Mouse (Mus musculus): ENCODE data around the gene Acap2. TPM values are rescaled to one million over a fixed set of nuclear protein-coding genes. Genes with fewer than 3 reads are reported as not detected.

The Acap2 gene
- total and polyA plus RNA-seq, 3 experiments, result 5.4 to 52.9 (median 35.8) TPM

DNA sequence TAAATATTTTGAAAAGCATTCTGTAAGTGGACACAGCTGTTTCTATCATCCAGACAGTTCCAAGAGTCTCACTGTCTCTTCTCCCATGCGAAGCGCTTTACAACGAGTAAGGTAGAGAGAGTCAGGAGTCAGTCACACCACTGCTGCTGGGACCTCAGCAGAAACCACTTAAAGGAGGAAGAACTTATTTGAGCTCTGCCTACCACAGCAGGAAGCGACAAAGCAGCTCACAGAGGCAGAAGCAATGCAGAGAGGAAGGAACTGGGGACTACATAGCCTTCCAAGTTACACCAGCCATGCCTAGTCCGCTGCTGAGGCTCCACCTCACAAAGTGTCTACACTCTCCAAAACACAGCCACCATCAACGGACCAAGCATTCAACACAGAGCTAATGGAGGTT, 9.2 kb downstream of the Acap2 start:
- Histone ChIP-seq H3K4me1 (ENCODE audit: insufficient read depth, low read depth, low read length) (peaks cover 31% of the 10 kb centered on the region), H3K36me3 (replicated peaks) (peaks cover 7% of the 10 kb centered on the region), H3K9me3 (replicated peaks) (no peaks in the 10 kb centered on the region), H3K4me3 (ENCODE audit: low read depth, low read length) (no peak overlapping the region), H3K27me3 (ENCODE audit: insufficient read depth, low read length) (no peaks in the 10 kb centered on the region)
- ATAC-seq (ENCODE audit: extremely low read depth, insufficient number of reproducible peaks, low FRiP score, poor library complexity, severe bottlenecking), result peak; percentile 70
- no peak for DNase-seq (ENCODE audit: low spot score)
- TF ChIP-seq CTCF (IDR thresholded peaks at IDR 0.05; ENCODE audit: low read depth, low read length), result no peak
- no peak for TF ChIP-seq GATA1 (IDR thresholded peaks at IDR 0.05; ENCODE audit: borderline replicate concordance, low read length)
- no peak for TF ChIP-seq GATA2 (IDR thresholded peaks at IDR 0.05; ENCODE audit: borderline replicate concordance, low read depth, low read length)
- TF ChIP-seq POLR2AphosphoS5 (IDR thresholded peaks at IDR 0.05; ENCODE audit: insufficient replicate concordance, low read depth, low read length), result no peak

DNA sequence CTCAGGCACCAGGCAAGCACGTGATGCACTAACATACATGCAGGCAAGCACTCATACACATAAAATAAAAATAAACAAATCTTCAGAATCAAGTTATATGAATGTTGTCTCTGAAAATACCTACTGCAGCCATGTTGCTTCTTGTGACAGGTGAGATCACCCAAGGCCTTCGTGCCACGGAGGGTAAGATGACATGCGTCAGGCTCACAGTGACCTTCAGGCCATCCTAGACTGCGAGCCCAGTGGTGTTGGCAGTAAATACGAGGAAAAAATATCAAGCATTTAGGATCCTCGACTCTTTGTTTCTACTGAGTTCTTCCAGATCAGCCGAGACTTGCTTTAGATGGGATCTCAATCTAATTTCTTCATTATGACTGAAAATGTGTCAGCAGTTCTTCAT, 10.6 kb downstream of the Acap2 start:
- H3K4me3 ChIP-seq (ENCODE audit: low read depth, low read length), result no peak overlapping the region
- peaks cover 10% of the 10 kb centered on the region for H3K36me3 ChIP-seq (replicated peaks)
- ATAC-seq (ENCODE audit: extremely low read depth, insufficient number of reproducible peaks, low FRiP score, poor library complexity, severe bottlenecking) (no peak), DNase-seq (ENCODE audit: low spot score) (no peak)
- no peaks in the 10 kb centered on the region for H3K9me3 ChIP-seq (replicated peaks)
- peaks cover 42% of the 10 kb centered on the region for H3K4me1 ChIP-seq (ENCODE audit: insufficient read depth, low read depth, low read length)
- H3K27me3 ChIP-seq (ENCODE audit: insufficient read depth, low read length), result no peaks in the 10 kb centered on the region
- TF ChIP-seq CTCF (IDR thresholded peaks at IDR 0.05; ENCODE audit: low read depth, low read length) (no peak), GATA1 (IDR thresholded peaks at IDR 0.05; ENCODE audit: borderline replicate concordance, low read length) (no peak), POLR2AphosphoS5 (IDR thresholded peaks at IDR 0.05; ENCODE audit: insufficient replicate concordance, low read depth, low read length) (no peak), GATA2 (IDR thresholded peaks at IDR 0.05; ENCODE audit: borderline replicate concordance, low read depth, low read length) (no peak), TAL1 (conservative IDR thresholded peaks at IDR 0.05; ENCODE audit: low read depth, low read length) (no peak)

DNA sequence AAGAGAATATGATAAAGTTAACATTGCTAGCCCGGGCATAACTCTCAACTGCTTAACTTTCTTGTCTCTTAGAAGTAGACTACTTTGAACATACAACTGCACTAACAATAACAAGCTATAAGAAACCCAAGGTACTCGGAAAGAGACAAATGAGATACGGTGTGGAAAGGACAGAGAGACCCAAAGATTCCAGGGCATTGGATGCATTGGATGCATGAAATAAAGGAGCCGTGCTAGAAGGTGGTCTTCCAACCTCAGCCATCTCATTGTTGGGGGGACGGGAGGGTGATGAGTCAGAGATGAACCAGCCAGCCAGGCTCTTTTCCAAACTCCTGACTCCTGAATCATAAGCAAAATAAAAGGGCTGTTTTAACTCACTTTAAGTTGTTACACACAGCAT, 11.8 kb downstream of the Acap2 start:
- ATAC-seq (ENCODE audit: extremely low read depth, insufficient number of reproducible peaks, low FRiP score, poor library complexity, severe bottlenecking) (no peak), DNase-seq (ENCODE audit: low spot score) (no peak)
- Histone ChIP-seq H3K36me3 (replicated peaks) (peaks cover 4% of the 10 kb centered on the region), H3K4me3 (ENCODE audit: low read depth, low read length) (no peak overlapping the region), H3K27me3 (ENCODE audit: insufficient read depth, low read length) (no peaks in the 10 kb centered on the region), H3K9me3 (replicated peaks) (no peaks in the 10 kb centered on the region), H3K4me1 (ENCODE audit: insufficient read depth, low read depth, low read length) (peaks cover 38% of the 10 kb centered on the region)
- TF ChIP-seq GATA1 (IDR thresholded peaks at IDR 0.05; ENCODE audit: borderline replicate concordance, low read length), result no peak
- no peak for TF ChIP-seq POLR2AphosphoS5 (IDR thresholded peaks at IDR 0.05; ENCODE audit: insufficient replicate concordance, low read depth, low read length)
- TF ChIP-seq TAL1 (conservative IDR thresholded peaks at IDR 0.05; ENCODE audit: low read depth, low read length), result no peak
- no peak for TF ChIP-seq CTCF (IDR thresholded peaks at IDR 0.05; ENCODE audit: low read depth, low read length)
- no peak for TF ChIP-seq GATA2 (IDR thresholded peaks at IDR 0.05; ENCODE audit: borderline replicate concordance, low read depth, low read length)

DNA sequence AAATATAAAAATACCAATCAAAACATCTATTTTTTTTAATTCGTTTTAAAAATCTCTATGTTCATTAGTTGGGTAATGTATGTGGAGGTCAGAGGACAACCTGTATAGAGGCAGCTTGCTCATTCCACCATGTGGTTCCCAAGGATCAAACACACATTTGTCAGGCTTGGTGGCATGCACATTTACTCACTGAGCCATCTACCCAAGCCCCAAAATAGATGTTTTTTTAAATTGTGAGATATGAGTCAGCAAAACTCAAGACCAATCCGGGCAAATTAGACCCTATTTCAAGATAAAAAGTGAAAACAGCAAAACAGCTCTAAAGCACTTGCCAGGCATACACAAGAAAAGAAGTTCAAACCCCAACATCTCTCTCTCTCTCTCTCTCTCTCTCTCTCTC, 12.2 kb downstream of the Acap2 start:
- no peak for ATAC-seq (ENCODE audit: extremely low read depth, insufficient number of reproducible peaks, low FRiP score, poor library complexity, severe bottlenecking)
- Histone ChIP-seq H3K27me3 (ENCODE audit: insufficient read depth, low read length) (no peaks in the 10 kb centered on the region), H3K9me3 (replicated peaks) (no peaks in the 10 kb centered on the region), H3K4me1 (ENCODE audit: insufficient read depth, low read depth, low read length) (peaks cover 38% of the 10 kb centered on the region), H3K36me3 (replicated peaks) (peaks cover 4% of the 10 kb centered on the region), H3K4me3 (ENCODE audit: low read depth, low read length) (no peak overlapping the region)
- TF ChIP-seq CTCF (IDR thresholded peaks at IDR 0.05; ENCODE audit: low read depth, low read length) (no peak), POLR2AphosphoS5 (IDR thresholded peaks at IDR 0.05; ENCODE audit: insufficient replicate concordance, low read depth, low read length) (no peak), GATA1 (IDR thresholded peaks at IDR 0.05; ENCODE audit: borderline replicate concordance, low read length) (no peak), TAL1 (conservative IDR thresholded peaks at IDR 0.05; ENCODE audit: low read depth, low read length) (no peak), GATA2 (IDR thresholded peaks at IDR 0.05; ENCODE audit: borderline replicate concordance, low read depth, low read length) (no peak)
- no peak for DNase-seq (ENCODE audit: low spot score)

DNA sequence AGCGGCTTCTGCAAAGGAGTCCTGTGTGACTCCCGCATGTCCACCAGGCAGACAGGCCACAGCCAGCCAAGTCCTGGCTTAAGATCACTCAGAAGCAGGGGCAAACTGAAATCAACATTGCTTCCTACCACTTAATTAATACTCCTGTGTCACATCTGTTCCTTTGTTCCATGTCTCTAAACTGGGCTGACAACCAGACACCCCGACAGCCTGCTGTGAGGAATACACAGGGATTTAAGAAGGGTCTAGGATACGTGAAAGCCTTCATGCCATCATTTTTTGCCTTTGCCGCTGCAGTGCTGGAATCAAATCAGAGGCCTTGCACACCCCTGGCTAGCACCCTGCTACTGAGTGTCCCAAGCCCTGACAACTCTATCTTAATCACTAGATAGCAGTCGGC, 12.8 kb downstream of the Acap2 start:
- no peak for TF ChIP-seq TAL1 (conservative IDR thresholded peaks at IDR 0.05; ENCODE audit: low read depth, low read length)
- no peak for TF ChIP-seq GATA1 (IDR thresholded peaks at IDR 0.05; ENCODE audit: borderline replicate concordance, low read length)
- no peak for TF ChIP-seq CTCF (IDR thresholded peaks at IDR 0.05; ENCODE audit: low read depth, low read length)
- no peak for TF ChIP-seq GATA2 (IDR thresholded peaks at IDR 0.05; ENCODE audit: borderline replicate concordance, low read depth, low read length)
- no peak for TF ChIP-seq POLR2AphosphoS5 (IDR thresholded peaks at IDR 0.05; ENCODE audit: insufficient replicate concordance, low read depth, low read length)
- DNase-seq (ENCODE audit: low spot score) (no peak), ATAC-seq (ENCODE audit: extremely low read depth, insufficient number of reproducible peaks, low FRiP score, poor library complexity, severe bottlenecking) (no peak)
- peaks cover 4% of the 10 kb centered on the region for H3K36me3 ChIP-seq (replicated peaks)
- H3K4me1 ChIP-seq (ENCODE audit: insufficient read depth, low read depth, low read length), result peaks cover 38% of the 10 kb centered on the region
- no peaks in the 10 kb centered on the region for H3K9me3 ChIP-seq (replicated peaks)
- H3K4me3 ChIP-seq (ENCODE audit: low read depth, low read length), result no peak overlapping the region
- no peaks in the 10 kb centered on the region for H3K27me3 ChIP-seq (ENCODE audit: insufficient read depth, low read length)

DNA sequence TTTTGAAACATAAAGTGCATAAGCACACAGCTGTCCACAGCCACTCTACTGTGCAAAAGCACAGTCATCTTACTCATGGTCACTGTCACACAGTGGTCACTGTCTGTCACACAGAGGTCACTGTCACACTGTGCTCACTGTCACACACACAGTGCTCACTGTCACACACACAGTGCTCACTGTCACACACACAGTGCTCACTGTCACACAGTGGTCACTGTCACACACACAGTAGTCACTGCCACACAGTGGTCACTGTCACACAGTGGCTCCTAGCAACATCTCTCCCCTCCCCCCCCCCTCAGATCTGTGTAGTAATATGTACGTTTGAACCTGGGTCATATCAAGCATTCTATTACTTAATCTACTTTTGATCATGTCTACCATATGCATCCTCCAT, 13.9 kb downstream of the Acap2 start:
- peaks cover 34% of the 10 kb centered on the region for H3K4me1 ChIP-seq (ENCODE audit: insufficient read depth, low read depth, low read length)
- H3K36me3 ChIP-seq (replicated peaks), result peaks cover 7% of the 10 kb centered on the region
- no peak for DNase-seq (ENCODE audit: low spot score)
- no peaks in the 10 kb centered on the region for H3K27me3 ChIP-seq (ENCODE audit: insufficient read depth, low read length)
- H3K4me3 ChIP-seq (ENCODE audit: low read depth, low read length), result no peak overlapping the region
- TF ChIP-seq GATA1 (IDR thresholded peaks at IDR 0.05; ENCODE audit: borderline replicate concordance, low read length) (no peak), GATA2 (IDR thresholded peaks at IDR 0.05; ENCODE audit: borderline replicate concordance, low read depth, low read length) (no peak), CTCF (IDR thresholded peaks at IDR 0.05; ENCODE audit: low read depth, low read length) (no peak), POLR2AphosphoS5 (IDR thresholded peaks at IDR 0.05; ENCODE audit: insufficient replicate concordance, low read depth, low read length) (no peak), TAL1 (conservative IDR thresholded peaks at IDR 0.05; ENCODE audit: low read depth, low read length) (no peak)
- ATAC-seq (ENCODE audit: extremely low read depth, insufficient number of reproducible peaks, low FRiP score, poor library complexity, severe bottlenecking), result no peak
- H3K9me3 ChIP-seq (replicated peaks), result no peaks in the 10 kb centered on the region

Measured in G1E (cell line).